Mouse (Mus musculus): ENCODE data around the gene Gm5767. TPM values are rescaled to one million over a fixed set of nuclear protein-coding genes. Genes with fewer than 3 reads are reported as not detected.

Gene Gm5767
- polyA plus RNA-seq, 1 experiment from 2014 or later, result not detected

DNA sequence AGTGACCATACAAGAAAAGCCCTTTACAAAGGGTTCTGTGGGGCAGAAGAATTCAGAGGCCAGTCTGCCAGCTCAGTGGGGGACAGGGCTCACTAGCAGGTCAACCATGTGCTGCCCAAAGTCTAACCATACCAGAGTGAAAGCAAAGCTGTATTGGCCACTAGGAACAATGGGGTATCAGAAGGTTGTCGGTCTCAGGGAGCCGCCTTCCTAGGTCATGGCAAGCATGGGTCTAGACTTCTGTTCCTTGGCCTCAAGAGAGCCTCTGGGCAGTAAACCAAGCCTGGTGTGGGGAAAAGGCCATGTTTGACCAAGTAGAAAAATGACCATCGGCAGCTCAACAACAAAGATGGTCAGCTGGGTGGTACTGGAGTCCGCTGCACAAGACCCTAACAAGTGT, 21.8 kb upstream of the Gm5767 start:
- no peaks in the 10 kb centered on the region for H3K9me3 ChIP-seq
- no peak overlapping the region for H3K4me3 ChIP-seq
- H3K4me1 ChIP-seq (replicated peaks), result peaks cover 5% of the 10 kb centered on the region; the same call in 1 of the 2 replicates
- peaks cover 97% of the 10 kb centered on the region for H3K36me3 ChIP-seq
- H3K27me3 ChIP-seq (ENCODE audit: insufficient read depth, poor library complexity, severe bottlenecking), result no peaks in the 10 kb centered on the region
- 89% methylated on average over 4 of the region's 4 CpGs for WGBS
- no peak for DNase-seq (ENCODE audit: low spot score)
- H3K27ac ChIP-seq, result no peak overlapping the region

- Histone ChIP-seq H3K4me3 (no peak overlapping the region), H3K36me3 (peaks cover 95% of the 10 kb centered on the region), H3K9me3 (no peaks in the 10 kb centered on the region), H3K27me3 (ENCODE audit: insufficient read depth, poor library complexity, severe bottlenecking) (no peaks in the 10 kb centered on the region), H3K27ac (no peak overlapping the region), H3K4me1 (replicated peaks) (peaks cover 33% of the 10 kb centered on the region)
- WGBS, result 77% methylated on average over 2 of the region's 2 CpGs
- DNase-seq (ENCODE audit: low spot score), result no peak
Observed at GRCm38 (mm10) chr16:8663022-8663421, 17.5 kb upstream of the Gm5767 start.

DNA sequence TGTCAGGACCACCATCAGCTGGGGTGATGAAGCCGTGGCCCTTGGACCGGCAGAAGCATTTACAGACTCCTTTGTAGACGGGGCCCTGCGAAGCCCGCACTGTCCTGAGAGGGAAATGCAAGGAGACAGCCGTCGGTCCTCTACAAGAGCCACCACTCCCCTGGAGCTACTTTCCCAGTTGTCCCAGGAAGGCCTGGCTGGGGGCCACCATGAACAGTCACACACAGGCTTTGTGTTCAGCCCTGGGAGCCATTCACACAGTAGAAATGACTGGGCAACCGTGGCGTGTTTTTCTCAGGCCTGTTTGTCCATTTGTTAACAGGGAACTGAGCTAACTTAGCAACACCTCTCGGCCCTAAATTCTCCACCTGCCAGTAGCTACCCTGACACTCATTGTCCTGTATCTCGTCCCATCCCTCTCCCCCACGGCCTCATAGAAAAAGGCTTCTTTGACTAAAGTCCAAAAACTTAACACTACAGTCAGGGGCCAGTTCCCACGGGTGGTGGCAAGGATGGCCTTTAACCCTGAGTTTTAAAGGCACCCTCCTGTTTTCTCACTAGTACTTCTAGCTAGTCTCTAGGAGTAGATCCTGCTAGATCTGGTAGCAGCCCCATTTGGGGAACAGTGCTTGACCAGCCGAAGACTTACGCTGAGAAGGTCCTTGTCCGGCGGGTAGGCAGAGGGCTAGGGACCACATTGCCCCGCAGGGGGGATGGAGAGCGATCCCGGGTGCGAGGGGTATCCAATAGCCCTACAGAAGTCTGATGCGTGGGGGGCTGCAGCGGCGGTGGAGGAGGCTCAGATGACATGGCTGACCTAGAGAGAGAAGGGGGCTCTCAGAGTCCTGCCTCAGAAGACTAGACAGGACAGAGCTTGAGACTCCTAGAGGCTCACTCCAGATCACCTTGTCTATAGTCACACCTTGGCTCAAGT, 16.7 kb upstream of the Gm5767 start:
- 87% methylated on average over 24 of the region's 24 CpGs for WGBS
- H3K4me3 ChIP-seq, result no peak overlapping the region
- H3K4me1 ChIP-seq (replicated peaks), result peaks cover 41% of the 10 kb centered on the region
- no peak overlapping the region for H3K27ac ChIP-seq
- H3K27me3 ChIP-seq (ENCODE audit: insufficient read depth, poor library complexity, severe bottlenecking), result no peaks in the 10 kb centered on the region
- peaks cover 95% of the 10 kb centered on the region for H3K36me3 ChIP-seq
- no peaks in the 10 kb centered on the region for H3K9me3 ChIP-seq
- no peak for DNase-seq (ENCODE audit: low spot score)

DNA sequence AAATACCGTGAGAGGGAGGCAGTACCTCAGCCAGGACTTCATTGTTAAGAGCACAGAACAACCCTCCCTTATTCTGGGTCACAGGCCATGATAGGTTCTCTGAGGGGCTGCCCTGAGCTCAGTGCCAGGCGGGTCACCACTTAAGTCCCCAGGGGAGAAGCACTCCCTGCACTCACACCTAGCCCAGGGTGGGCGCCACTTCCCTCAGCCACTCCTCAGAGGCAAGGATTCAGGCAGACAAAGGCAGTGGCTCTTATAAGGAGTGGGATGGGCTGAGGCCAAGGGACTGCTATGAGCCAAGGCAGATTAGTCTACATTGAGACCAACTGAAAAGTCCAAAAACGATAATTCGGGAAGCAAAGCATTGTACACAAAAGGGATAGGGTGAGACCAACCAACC, 15.2 kb upstream of the Gm5767 start:
- 81% methylated on average over 5 of the region's 5 CpGs for WGBS
- Histone ChIP-seq H3K4me1 (replicated peaks) (peaks cover 56% of the 10 kb centered on the region), H3K4me3 (no peak overlapping the region), H3K36me3 (peaks cover 85% of the 10 kb centered on the region), H3K9me3 (no peaks in the 10 kb centered on the region), H3K27me3 (ENCODE audit: insufficient read depth, poor library complexity, severe bottlenecking) (no peaks in the 10 kb centered on the region), H3K27ac (no peak overlapping the region)
- DNase-seq (ENCODE audit: low spot score), result no peak

- H3K9me3 ChIP-seq, result no peaks in the 10 kb centered on the region
- peaks cover 76% of the 10 kb centered on the region for H3K36me3 ChIP-seq
- WGBS, result 82% methylated on average over 2 of the region's 2 CpGs
- H3K27ac ChIP-seq, result no peak overlapping the region
- DNase-seq (ENCODE audit: low spot score), result no peak
- H3K27me3 ChIP-seq (ENCODE audit: insufficient read depth, poor library complexity, severe bottlenecking), result no peaks in the 10 kb centered on the region
- peaks cover 67% of the 10 kb centered on the region for H3K4me1 ChIP-seq (replicated peaks)
- no peak overlapping the region for H3K4me3 ChIP-seq
Observed at GRCm38 (mm10) chr16:8666452-8666851, 14.1 kb upstream of the Gm5767 start.

- H3K9me3 ChIP-seq, result no peaks in the 10 kb centered on the region
- peaks cover 68% of the 10 kb centered on the region for H3K36me3 ChIP-seq
- WGBS, result 89% methylated on average over 7 of the region's 7 CpGs
- no peak overlapping the region for H3K4me3 ChIP-seq
- H3K27ac ChIP-seq, result peak overlapping the region; percentile 59
- DNase-seq (ENCODE audit: low spot score), result no peak
- peaks cover 72% of the 10 kb centered on the region for H3K4me1 ChIP-seq (replicated peaks)
- no peaks in the 10 kb centered on the region for H3K27me3 ChIP-seq (ENCODE audit: insufficient read depth, poor library complexity, severe bottlenecking)
Observed at GRCm38 (mm10) chr16:8667261-8667660, 13.3 kb upstream of the Gm5767 start.

DNA sequence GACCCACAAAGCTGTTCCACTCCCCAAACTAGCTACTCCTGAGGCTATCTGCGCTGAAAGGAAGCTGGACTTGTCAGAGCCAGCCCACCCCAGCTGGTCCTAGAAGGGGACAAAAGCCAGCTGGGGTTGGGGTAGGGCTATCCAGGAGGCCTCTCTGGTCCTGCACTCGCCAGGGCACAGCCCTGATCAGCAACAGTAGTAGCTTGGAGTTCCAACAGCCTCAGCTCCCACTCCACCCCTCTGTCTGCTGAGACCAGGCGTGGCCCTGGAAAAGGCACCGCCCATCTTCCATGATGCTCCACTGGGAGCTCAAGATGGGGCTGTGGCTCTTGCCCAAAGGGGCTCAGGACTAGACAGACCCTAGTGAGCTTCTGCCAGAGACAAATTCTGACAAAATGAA, 12.8 kb upstream of the Gm5767 start:
- H3K9me3 ChIP-seq, result no peaks in the 10 kb centered on the region
- peaks cover 76% of the 10 kb centered on the region for H3K4me1 ChIP-seq (replicated peaks)
- peak overlapping the region; percentile 13; the same call in 1 of the 2 replicates for H3K4me3 ChIP-seq
- peaks cover 63% of the 10 kb centered on the region for H3K36me3 ChIP-seq
- H3K27ac ChIP-seq, result peak overlapping the region; percentile 59
- 74% methylated on average over 4 of the region's 4 CpGs for WGBS
- no peak for DNase-seq (ENCODE audit: low spot score)
- peaks cover 4% of the 10 kb centered on the region for H3K27me3 ChIP-seq (ENCODE audit: insufficient read depth, poor library complexity, severe bottlenecking)

DNA sequence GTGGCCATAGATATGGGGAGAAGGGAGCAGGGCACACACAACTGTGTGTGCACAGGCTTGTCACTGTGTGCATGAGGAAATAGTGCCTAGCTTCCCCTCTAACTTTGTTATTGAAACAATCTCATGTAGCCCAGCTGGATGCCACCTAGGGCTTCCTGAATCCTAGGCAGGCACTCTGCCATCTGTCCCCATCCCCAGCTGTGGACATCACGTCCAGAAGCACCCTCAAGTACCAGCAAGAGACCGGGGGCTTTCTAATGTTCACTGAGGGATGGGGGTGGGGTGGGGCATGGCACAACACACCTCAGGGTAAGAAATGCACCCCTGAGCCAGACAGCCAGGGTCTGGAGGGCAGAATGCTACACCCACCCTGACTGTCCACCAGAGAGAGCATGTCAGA, 12.2 kb upstream of the Gm5767 start:
- Histone ChIP-seq H3K4me1 (replicated peaks) (peaks cover 73% of the 10 kb centered on the region), H3K4me3 (0 out of 2 replicates have a peak overlapping the region, but pooled peaks have one; percentile 78), H3K9me3 (no peaks in the 10 kb centered on the region), H3K36me3 (peaks cover 57% of the 10 kb centered on the region), H3K27me3 (ENCODE audit: insufficient read depth, poor library complexity, severe bottlenecking) (peaks cover 10% of the 10 kb centered on the region), H3K27ac (peak overlapping the region; percentile 93; the same call in 1 of the 2 replicates)
- WGBS, result 86% methylated on average over 2 of the region's 2 CpGs
- DNase-seq (ENCODE audit: low spot score), result no peak

- Histone ChIP-seq H3K9me3 (no peaks in the 10 kb centered on the region), H3K36me3 (peaks cover 46% of the 10 kb centered on the region), H3K27me3 (ENCODE audit: insufficient read depth, poor library complexity, severe bottlenecking) (peaks cover 17% of the 10 kb centered on the region), H3K4me1 (replicated peaks) (peaks cover 70% of the 10 kb centered on the region), H3K27ac (peak overlapping the region; percentile 93), H3K4me3 (peak overlapping the region; percentile 78)
- no peak for DNase-seq (ENCODE audit: low spot score)
- 58% methylated on average over 5 of the region's 5 CpGs for WGBS
Observed at GRCm38 (mm10) chr16:8669432-8669831, 11.1 kb upstream of the Gm5767 start.

GRCm38 (mm10) chr16:8670041-8671035, 10.2 kb upstream of the Gm5767 start:
- peaks cover 67% of the 10 kb centered on the region for H3K4me1 ChIP-seq (replicated peaks)
- peaks cover 39% of the 10 kb centered on the region for H3K36me3 ChIP-seq

GRCm38 (mm10) chr16:8671551-8672349, 8.8 kb upstream of the Gm5767 start, which contains the start of gene Carhsp1:
Carhsp1 (minus strand) TSS chr16:8672155.
- peak within 1 kb of the TSS; percentile 78 for H3K4me3 ChIP-seq
- H3K4me1 ChIP-seq (replicated peaks), result peaks cover 55% of the 10 kb centered on the region
- peaks cover 17% of the 10 kb centered on the region for H3K27me3 ChIP-seq (ENCODE audit: insufficient read depth, poor library complexity, severe bottlenecking)
- WGBS, result under 1% methylated on average over 67 of the region's 67 CpGs
- H3K36me3 ChIP-seq, result peaks cover 26% of the 10 kb centered on the region
- H3K9me3 ChIP-seq, result no peaks in the 10 kb centered on the region
- H3K27ac ChIP-seq, result peak within 1 kb of the TSS; percentile 93
- DNase-seq (ENCODE audit: low spot score), result peak; percentile 96

More at GRCm38 (mm10) chr16:8670041-8671035, 10.2 kb upstream of the Gm5767 start:
- peaks cover 17% of the 10 kb centered on the region for H3K27me3 ChIP-seq (ENCODE audit: insufficient read depth, poor library complexity, severe bottlenecking)
- peak overlapping the region; percentile 78 for H3K4me3 ChIP-seq
- H3K9me3 ChIP-seq, result no peaks in the 10 kb centered on the region
- 4% methylated on average over 15 of the region's 15 CpGs for WGBS
- H3K27ac ChIP-seq, result peak overlapping the region; percentile 93
- peak; percentile 79 for DNase-seq (ENCODE audit: low spot score)

- Histone ChIP-seq H3K9me3 (no peaks in the 10 kb centered on the region), H3K4me1 (replicated peaks) (peaks cover 50% of the 10 kb centered on the region), H3K27ac (peak overlapping the region; percentile 93), H3K4me3 (peak overlapping the region; percentile 78), H3K36me3 (peaks cover 21% of the 10 kb centered on the region), H3K27me3 (ENCODE audit: insufficient read depth, poor library complexity, severe bottlenecking) (peaks cover 17% of the 10 kb centered on the region)
- no peak for DNase-seq (ENCODE audit: low spot score)
- under 1% methylated on average over 18 of the region's 18 CpGs for WGBS
Observed at GRCm38 (mm10) chr16:8672350-8672687, 8.3 kb upstream of the Gm5767 start.
